Mouse (Mus musculus) intestine, postnatal 0 days (tissue): ENCODE results near the gene Nfyb. TPM values are rescaled to one million over a fixed set of nuclear protein-coding genes. Genes with fewer than 3 reads are reported as not detected.

Source experiments
- ATAC-seq: fragments of 200-750 bp; cut with Nextera tagmentation; 2 replicates; pipeline ENCODE4 v1.8.0; 2017; ENCODE audit warnings: mild to moderate bottlenecking, moderate TSS enrichment, moderate library complexity
- H3K27ac ChIP-seq: fragments of 300-500 bp; sonication (generic); 2 replicates; pipeline ENCODE4 v1.5.1; 2014; ENCODE audit warnings: mild to moderate bottlenecking, low read depth, low read length, moderate library complexity
- H3K27me3 ChIP-seq: fragments of 300-500 bp; sonication (generic); replicated peaks from 2 replicates; pipeline ENCODE4 v1.6.1; 2014; ENCODE audit warnings: low read length, mixed read lengths; ENCODE audit not compliant: control insufficient read depth, insufficient read depth
- H3K36me3 ChIP-seq: fragments of 300-500 bp; sonication (generic); 2 replicates; pipeline ENCODE4 v1.6.1; 2014; ENCODE audit warnings: mild to moderate bottlenecking, moderate library complexity; ENCODE audit not compliant: control insufficient read depth, insufficient read depth
- H3K4me1 ChIP-seq: fragments of 300-500 bp; sonication (generic); replicated peaks from 2 replicates; pipeline ENCODE4 v1.6.1; 2014; ENCODE audit warnings: antibody characterized with exemption, low read length, mixed read lengths; ENCODE audit not compliant: control insufficient read depth, insufficient read depth
- H3K4me2 ChIP-seq: fragments of 300-500 bp; sonication (generic); replicated peaks from 2 replicates; pipeline ENCODE4 v1.6.1; 2014; ENCODE audit warnings: low read depth, mild to moderate bottlenecking, moderate library complexity
- H3K4me3 ChIP-seq: fragments of 300-500 bp; sonication (generic); 2 replicates; pipeline ENCODE4 v1.5.1; 2014; ENCODE audit warnings: low read depth, low read length
- H3K9ac ChIP-seq: fragments of 300-500 bp; sonication (generic); 2 replicates; pipeline ENCODE4 v1.6.1; 2014; ENCODE audit warnings: mild to moderate bottlenecking, low read depth, low read length
- H3K9me3 ChIP-seq: fragments of 300-500 bp; sonication (generic); 2 replicates; pipeline ENCODE4 v1.6.1; 2016; ENCODE audit warnings: mixed run types; ENCODE audit not compliant: control insufficient read depth
- CTCF ChIP-seq: sonication (generic); IDR thresholded peaks from 2 replicates; pipeline ENCODE4 v1.5.1; 2016; ENCODE audit warnings: low read depth, mild to moderate bottlenecking, control low read depth, antibody characterized with exemption, moderate library complexity
- WGBS: fragments of 180-500 bp; shearing (Covaris S2); extraction: QIAGEN DNeasy Blood & Tissue Kit; methylation state at CpG from one replicate; pipeline ENCODE4 v1.1.7; 2014; 5-methylcytosine and 5-hydroxymethylcytosine counted together
- polyA plus RNA-seq: library from polyadenylated mRNA; unstranded; fragments of >200 nt; fragmentation: Nextera tagmentation; extraction: Ambion mirVana; gene quantifications from 2 replicates; pipeline ENCODE4 v1.2.1, GENCODE M21; 2015

Nfyb gene
- polyA plus RNA-seq, 1 experiment from 2014 or later, result 19.8 TPM

GRCm38 (mm10) chr10:82762756-82763681 lies 925 bp downstream of the Nfyb start:
- ATAC-seq, result peak; percentile 9; the same call in 1 of the 2 replicates
- H3K27ac ChIP-seq, result peak overlapping the region; percentile 100
- 0 out of 2 replicates have a peak, but pooled peaks cover 4% of the 10 kb centered on the region for H3K4me1 ChIP-seq
- H3K27me3 ChIP-seq, result no peaks in the 10 kb centered on the region
- H3K4me2 ChIP-seq, result peak overlapping the region; percentile 76
- no peaks in the 10 kb centered on the region for H3K9me3 ChIP-seq
- H3K9ac ChIP-seq, result peak overlapping the region; percentile 98
- peaks cover 24% of the 10 kb centered on the region for H3K36me3 ChIP-seq
- TF ChIP-seq CTCF, result no peak
- WGBS, result under 1% methylated on average over 40 of the region's 48 CpGs
- H3K4me3 ChIP-seq, result peak overlapping the region; percentile 90

GRCm38 (mm10) chr10:82761037-82761811 lies 2.7 kb downstream of the Nfyb start:
- Histone ChIP-seq H3K27me3 (no peaks in the 10 kb centered on the region), H3K4me3 (no peak overlapping the region), H3K27ac (no peak overlapping the region), H3K9ac (no peak overlapping the region), H3K9me3 (no peaks in the 10 kb centered on the region), H3K4me1 (0 out of 2 replicates have a peak, but pooled peaks cover 4% of the 10 kb centered on the region), H3K36me3 (peaks cover 39% of the 10 kb centered on the region), H3K4me2 (no peak overlapping the region)
- TF ChIP-seq CTCF, result no peak
- 74% methylated on average over 9 of the region's 9 CpGs for WGBS
- ATAC-seq, result no peak

- Histone ChIP-seq H3K9ac (no peak overlapping the region), H3K4me2 (no peak overlapping the region), H3K27ac (no peak overlapping the region), H3K27me3 (no peaks in the 10 kb centered on the region), H3K36me3 (peaks cover 52% of the 10 kb centered on the region), H3K9me3 (no peaks in the 10 kb centered on the region), H3K4me3 (no peak overlapping the region), H3K4me1 (0 out of 2 replicates have a peak, but pooled peaks cover 4% of the 10 kb centered on the region)
- 95% methylated on average over 5 of the region's 5 CpGs for WGBS
- TF ChIP-seq CTCF, result no peak
- no peak for ATAC-seq
These were observed 4.2 kb downstream of the Nfyb start for GRCm38 (mm10) chr10:82759706-82760105.

- ATAC-seq, result no peak
- Histone ChIP-seq H3K9ac (no peak overlapping the region), H3K9me3 (no peaks in the 10 kb centered on the region), H3K36me3 (peaks cover 60% of the 10 kb centered on the region), H3K4me3 (no peak overlapping the region), H3K4me1 (0 out of 2 replicates have a peak, but pooled peaks cover 4% of the 10 kb centered on the region), H3K4me2 (no peak overlapping the region), H3K27me3 (no peaks in the 10 kb centered on the region), H3K27ac (no peak overlapping the region)
- 84% methylated on average over 3 of the region's 3 CpGs for WGBS
- no peak for TF ChIP-seq CTCF
These were observed 5.1 kb downstream of the Nfyb start for GRCm38 (mm10) chr10:82758878-82759277.

GRCm38 (mm10) chr10:82758368-82758767 lies 5.6 kb downstream of the Nfyb start:
- Histone ChIP-seq H3K9ac (no peak overlapping the region), H3K4me3 (no peak overlapping the region), H3K36me3 (peaks cover 64% of the 10 kb centered on the region), H3K27ac (no peak overlapping the region), H3K4me2 (no peak overlapping the region), H3K4me1 (0 out of 2 replicates have a peak, but pooled peaks cover 4% of the 10 kb centered on the region), H3K27me3 (no peaks in the 10 kb centered on the region), H3K9me3 (no peaks in the 10 kb centered on the region)
- TF ChIP-seq CTCF, result no peak
- 89% methylated on average over 6 of the region's 6 CpGs for whole genome bisulfite sequencing
- no peak for ATAC-seq

- Histone ChIP-seq H3K27me3 (no peaks in the 10 kb centered on the region), H3K4me1 (0 out of 2 replicates have a peak, but pooled peaks cover 2% of the 10 kb centered on the region), H3K4me2 (no peak overlapping the region), H3K27ac (no peak overlapping the region), H3K9ac (no peak overlapping the region), H3K9me3 (no peaks in the 10 kb centered on the region), H3K4me3 (no peak overlapping the region), H3K36me3 (peaks cover 72% of the 10 kb centered on the region)
- TF ChIP-seq CTCF, result no peak
- WGBS, result 55% methylated on average over 9 of the region's 9 CpGs
- ATAC-seq, result no peak
These were observed 6.6 kb downstream of the Nfyb start for GRCm38 (mm10) chr10:82757341-82757740.
